ENCODE assay signal across 7 mouse cellular contexts in the genomic region with DNA sequence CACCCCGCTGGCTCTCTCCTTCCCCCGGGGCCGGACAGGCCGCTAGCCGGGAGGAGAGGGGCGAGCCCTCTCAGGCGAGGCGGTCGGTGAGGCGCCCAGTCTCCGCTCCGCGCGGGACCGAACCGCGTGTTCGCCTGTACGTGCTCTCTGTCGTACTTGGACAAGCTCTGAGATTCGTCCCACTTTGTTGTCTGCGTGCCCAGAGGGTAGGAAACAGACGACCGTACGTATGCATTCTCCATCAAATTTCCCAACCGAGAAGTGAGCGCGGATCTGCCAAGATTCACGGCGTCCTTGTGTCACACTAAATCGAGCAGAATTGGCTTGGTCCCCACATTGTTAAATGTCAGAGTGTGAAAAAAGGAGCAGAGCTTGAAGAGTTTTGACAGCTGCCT. TPM values are rescaled to one million over a fixed set of nuclear protein-coding genes. Genes with fewer than 3 reads are reported as not detected.
DNase-seq lines count a peak whose midpoint lies in the region; ATAC-seq and TF ChIP-seq lines count a peak whose summit lies in the region.

No protein-coding gene starts in this region.

- TF ChIP-seq POLR2A in testis, adult 2 months (IDR thresholded peaks at IDR 0.05; ENCODE audit: control insufficient read depth, low read depth, low read length), result no peak
- no peak for TF ChIP-seq POLR2A in bone marrow, adult 2 months (IDR thresholded peaks at IDR 0.05; ENCODE audit: borderline replicate concordance, control insufficient read depth, low read depth, low read length)

- no peaks in the 10 kb centered on the region for H3K27me3 ChIP-seq in testis, adult 2 months (ENCODE audit: control insufficient read depth, insufficient read depth, low read length)
- no peaks in the 10 kb centered on the region for H3K27me3 ChIP-seq in forebrain, embryonic 13.5 days
- H3K27me3 ChIP-seq in liver, embryonic 15.5 days, result no peaks in the 10 kb centered on the region
- H3K27me3 ChIP-seq in neural tube, embryonic 15.5 days (replicated peaks), result no peaks in the 10 kb centered on the region

- H3K4me3 ChIP-seq in testis, adult 2 months (ENCODE audit: control insufficient read depth, low read depth, low read length), result peak overlapping the region; percentile 96
- H3K4me3 ChIP-seq in bone marrow, adult 2 months (replicated peaks; ENCODE audit: control insufficient read depth, low read depth, low read length), result peak overlapping the region; percentile 83
- peak overlapping the region; percentile 95 for H3K4me3 ChIP-seq in forebrain, embryonic 13.5 days
- H3K4me3 ChIP-seq in liver, embryonic 15.5 days (replicated peaks), result peak overlapping the region; percentile 96
- H3K4me3 ChIP-seq in neural tube, embryonic 15.5 days (replicated peaks), result peak overlapping the region; percentile 99

- peak overlapping the region; percentile 93 for H3K9ac ChIP-seq in forebrain, embryonic 13.5 days
- peak overlapping the region; percentile 92 for H3K9ac ChIP-seq in liver, embryonic 15.5 days
- peak overlapping the region; percentile 95 for H3K9ac ChIP-seq in neural tube, embryonic 15.5 days (replicated peaks)

- peak overlapping the region; percentile 90 for H3K4me2 ChIP-seq in forebrain, embryonic 13.5 days
- H3K4me2 ChIP-seq in liver, embryonic 15.5 days, result peak overlapping the region; percentile 79
- H3K4me2 ChIP-seq in neural tube, embryonic 15.5 days, result peak overlapping the region; percentile 88

- under 1% methylated on average over 31 of the region's 31 CpGs for WGBS in bone marrow, adult 2 months
- under 1% methylated on average over 24 of the region's 31 CpGs for WGBS in forebrain, embryonic 13.5 days
- under 1% methylated on average over 31 of the region's 31 CpGs for WGBS in liver, embryonic 15.5 days (ENCODE audit: insufficient replicate concordance)
- WGBS in neural tube, embryonic 15.5 days, result under 1% methylated on average over 27 of the region's 31 CpGs

- peak overlapping the region; percentile 82 for H3K27ac ChIP-seq in testis, adult 2 months (ENCODE audit: control insufficient read depth, insufficient read depth, low read depth, low read length)
- H3K27ac ChIP-seq in bone marrow, adult 2 months (ENCODE audit: control insufficient read depth, insufficient read depth, low read depth, low read length, poor library complexity), result peak overlapping the region; percentile 80
- H3K27ac ChIP-seq in forebrain, embryonic 13.5 days, result peak overlapping the region; percentile 94
- H3K27ac ChIP-seq in liver, embryonic 15.5 days (replicated peaks), result peak overlapping the region; percentile 94
- H3K27ac ChIP-seq in neural tube, embryonic 15.5 days (replicated peaks), result peak overlapping the region; percentile 93

- peak; percentile 80 for ATAC-seq in forebrain, embryonic 13.5 days
- ATAC-seq in inflammation-experienced regulatory T-cells, adult 6 months, result peak; percentile 36
- ATAC-seq in liver, embryonic 15.5 days (ENCODE audit: insufficient read depth), result peak; percentile 81
- ATAC-seq in neural tube, embryonic 15.5 days (ENCODE audit: low FRiP score), result peak; percentile 80

- no peaks in the 10 kb centered on the region for H3K9me3 ChIP-seq in forebrain, embryonic 13.5 days (replicated peaks)
- no peaks in the 10 kb centered on the region for H3K9me3 ChIP-seq in liver, embryonic 15.5 days (replicated peaks)
- no peaks in the 10 kb centered on the region for H3K9me3 ChIP-seq in neural tube, embryonic 15.5 days (replicated peaks)

- TF ChIP-seq CTCF in testis, adult 2 months (IDR thresholded peaks at IDR 0.05; ENCODE audit: control insufficient read depth, insufficient read depth, insufficient replicate concordance, low read depth, low read length), result no peak
- TF ChIP-seq CTCF in bone marrow, adult 2 months (IDR thresholded peaks at IDR 0.05; ENCODE audit: control insufficient read depth, insufficient read depth, low read length), result no peak

- DNase-seq in testis, postnatal 14 days (ENCODE audit: low spot score), result no peak

- H3K4me1 ChIP-seq in testis, adult 2 months (ENCODE audit: control insufficient read depth, insufficient read depth, low read length), result no peaks in the 10 kb centered on the region; the same call in 1 of the 2 replicates
- H3K4me1 ChIP-seq in bone marrow, adult 2 months (ENCODE audit: control insufficient read depth, insufficient read depth, low read length), result no peaks in the 10 kb centered on the region
- peaks cover 28% of the 10 kb centered on the region for H3K4me1 ChIP-seq in forebrain, embryonic 13.5 days
- H3K4me1 ChIP-seq in liver, embryonic 15.5 days (replicated peaks), result peaks cover 22% of the 10 kb centered on the region
- H3K4me1 ChIP-seq in neural tube, embryonic 15.5 days, result peaks cover 30% of the 10 kb centered on the region

- H3K36me3 ChIP-seq in testis, adult 2 months (ENCODE audit: control insufficient read depth, insufficient read depth, low read length), result no peaks in the 10 kb centered on the region
- peaks cover 6% of the 10 kb centered on the region for H3K36me3 ChIP-seq in forebrain, embryonic 13.5 days (ENCODE audit: poor library complexity, severe bottlenecking)
- H3K36me3 ChIP-seq in liver, embryonic 15.5 days (replicated peaks), result peaks cover 1% of the 10 kb centered on the region
- 0 out of 2 replicates have a peak, but pooled peaks cover 1% of the 10 kb centered on the region for H3K36me3 ChIP-seq in neural tube, embryonic 15.5 days

RNA-seq across cellular contexts. Expression of gene Dcun1d5, which starts 0.6 kb away (rescaled TPM):
- 24.1 and 26.4 TPM in 2 replicates for polyA plus RNA-seq in testis, adult 2 months (2012; rRNA removed)
- 29.5 and 50.8 TPM in 2 replicates for polyA plus RNA-seq in bone marrow, adult 2 months (2011; ENCODE audit: insufficient read depth, insufficient read length, low replicate concordance, missing spikeins)
- 126 and 134 TPM in 2 replicates for polyA plus RNA-seq in forebrain, embryonic 13.5 days (2015; fragmentation: Nextera tagmentation; extraction: Ambion mirVana)
- polyA plus RNA-seq in inflammation-experienced regulatory T-cells, adult 6 months (2017; shearing (Covaris generic)), result 10 to 100 TPM; 20.6 to 45.4 (median 36.7) TPM
- polyA plus RNA-seq in liver, embryonic 15.5 days (2015; fragmentation: Nextera tagmentation; extraction: Ambion mirVana), result 50.5 and 52.4 TPM in 2 replicates
- polyA plus RNA-seq in neural tube, embryonic 15.5 days (2015; fragmentation: Nextera tagmentation; extraction: Ambion mirVana), result 103 and 121 TPM in 2 replicates

RNA-seq across cellular contexts. Expression of gene Dync2h1, which starts 0.6 kb away (rescaled TPM):
- polyA plus RNA-seq in testis, adult 2 months (2012; rRNA removed), result 10.4 and 12.9 TPM in 2 replicates
- polyA plus RNA-seq in bone marrow, adult 2 months (2011; ENCODE audit: insufficient read depth, insufficient read length, low replicate concordance, missing spikeins), result 0.54 and 1.5 TPM in 2 replicates
- polyA plus RNA-seq in forebrain, embryonic 13.5 days (2015; fragmentation: Nextera tagmentation; extraction: Ambion mirVana), result 24.8 and 26.8 TPM in 2 replicates
- 1 to 10 TPM; 6.1 to 9.3 (median 7.8) TPM for polyA plus RNA-seq in inflammation-experienced regulatory T-cells, adult 6 months (2017; shearing (Covaris generic))
- polyA plus RNA-seq in liver, embryonic 15.5 days (2015; fragmentation: Nextera tagmentation; extraction: Ambion mirVana), result 1.7 and 1.8 TPM in 2 replicates
- 17.4 and 18.9 TPM in 2 replicates for polyA plus RNA-seq in neural tube, embryonic 15.5 days (2015; fragmentation: Nextera tagmentation; extraction: Ambion mirVana)
